Mouse (Mus musculus) liver, adult 2 months (tissue): ENCODE data around the gene Mybbp1a. TPM values are rescaled to one million over a fixed set of nuclear protein-coding genes. Genes with fewer than 3 reads are reported as not detected.
"Not testable (repeated sequence)": the region's sequence is repeated elsewhere in the genome, so short reads cannot be mapped to it uniquely, and the experiment has no call there.

ENCODE experiments used
- DNase-seq: peaks from one replicate; pipeline ENCODE4 v3.0.0-alpha.2; 2011; ENCODE audit warnings: low read depth, low spot score; ENCODE audit errors: extremely low read depth
- H3K27ac ChIP-seq: fragments of 200-500 bp; replicated peaks from 2 replicates; pipeline ENCODE4 v1.5.1; 2012; ENCODE audit warnings: low read depth, mild to moderate bottlenecking, control low read depth, inconsistent platforms, low read length; ENCODE audit not compliant: insufficient read depth
- H3K27me3 ChIP-seq: fragments of 200-500 bp; 2 replicates; pipeline ENCODE4 v1.6.1; 2012; ENCODE audit warnings: mild to moderate bottlenecking, moderate library complexity, low read length, inconsistent platforms; ENCODE audit not compliant: control insufficient read depth, insufficient read depth
- H3K36me3 ChIP-seq: fragments of 200-500 bp; 2 replicates; pipeline ENCODE4 v1.6.1; 2012; ENCODE audit warnings: low read length, inconsistent platforms; ENCODE audit not compliant: control insufficient read depth, insufficient read depth
- H3K4me1 ChIP-seq: fragments of 200-500 bp; 2 replicates; pipeline ENCODE4 v1.6.1; 2011; ENCODE audit warnings: low read length; ENCODE audit not compliant: control insufficient read depth, insufficient read depth
- H3K4me3 ChIP-seq: fragments of 200-500 bp; 2 replicates; pipeline ENCODE4 v1.5.1; 2011; ENCODE audit warnings: low read depth, mild to moderate bottlenecking, control low read depth, low read length, moderate library complexity; ENCODE audit not compliant: insufficient read depth
- H3K79me2 ChIP-seq: fragments of 200-500 bp; 2 replicates; pipeline ENCODE4 v1.6.1; 2012; ENCODE audit warnings: inconsistent platforms, mild to moderate bottlenecking, low read length, moderate library complexity; ENCODE audit not compliant: control insufficient read depth, insufficient read depth
- H3K9ac ChIP-seq: fragments of 200-500 bp; 2 replicates; pipeline ENCODE4 v1.6.1; 2012; ENCODE audit warnings: low read depth, mild to moderate bottlenecking, control low read depth, inconsistent platforms, low read length
- CTCF ChIP-seq: fragments of 200-500 bp; IDR thresholded peaks from 2 replicates; pipeline ENCODE4 v1.5.1; 2011; ENCODE audit warnings: low read depth, low read length, control low read depth
- POLR2A ChIP-seq: fragments of 200-500 bp; IDR thresholded peaks from 2 replicates; pipeline ENCODE4 v1.6.1; 2011; ENCODE audit warnings: low read length, control low read depth; ENCODE audit not compliant: insufficient read depth; ENCODE audit errors: extremely low read depth
- WGBS: fragments of 180-500 bp; shearing (Covaris S2); methylation state at CpG from one replicate; pipeline ENCODE4 v1.1.7; 2018; 5-methylcytosine and 5-hydroxymethylcytosine counted together
- polyA plus RNA-seq: library from polyadenylated mRNA; depleted of rRNA; stranded (reverse); fragments of >200 nt; gene quantifications from 2 replicates; pipeline ENCODE4 v1.2.3, GENCODE M21; 2012
- total RNA-seq: library from RNA; depleted of rRNA; stranded (reverse); fragments of >200 nt; gene quantifications from 2 replicates; pipeline ENCODE4 v1.2.3, GENCODE M21; 2014

The Mybbp1a gene
- total and polyA plus RNA-seq, 2 experiments = 13.7 to 21.6 TPM

- Histone ChIP-seq H3K27me3 (no peaks in the 10 kb centered on the region), H3K4me3 (peak within 1 kb of the TSS; percentile 68), H3K27ac (peak within 1 kb of the TSS; percentile 94), H3K4me1 (peaks cover 20% of the 10 kb centered on the region), H3K9ac (peak within 1 kb of the TSS; percentile 71), H3K36me3 (no peaks in the 10 kb centered on the region), H3K79me2 (0 out of 2 replicates have a peak, but pooled peaks cover 3% of the 10 kb centered on the region)
- TF ChIP-seq CTCF (no peak), POLR2A (no peak)
- DNase-seq = peak; percentile 97
- 16% methylated on average over 11 of the region's 11 CpGs for WGBS
Measured at GRCm38 (mm10) chr11:72434963-72435693, 6.0 kb upstream of the Mybbp1a start, which contains the start of gene Ggt6. Ggt6 (plus strand) TSS chr11:72435526.

DNA sequence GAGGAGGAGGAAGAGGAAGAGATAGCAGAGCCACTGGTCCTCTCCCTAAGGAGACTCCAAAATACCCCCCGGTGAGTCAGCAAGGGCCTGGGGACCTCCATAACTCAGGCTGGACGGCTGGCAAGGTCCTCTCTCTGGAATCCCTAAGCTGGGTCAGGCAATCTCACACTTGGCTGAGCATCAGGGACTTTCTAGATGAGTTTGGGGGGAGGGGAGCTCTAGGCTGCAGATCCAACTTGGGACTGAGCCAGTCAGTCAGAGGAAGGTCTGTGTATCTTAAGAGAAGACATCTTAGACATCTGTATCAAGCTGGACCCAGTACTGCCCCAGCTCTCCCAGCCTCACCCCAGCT is 5.5 kb upstream of the Mybbp1a start:
- peaks cover 20% of the 10 kb centered on the region for H3K4me1 ChIP-seq
- H3K79me2 ChIP-seq = 0 out of 2 replicates have a peak, but pooled peaks cover 3% of the 10 kb centered on the region
- WGBS = 19% methylated on average over 2 of the region's 2 CpGs
- no peak for TF ChIP-seq CTCF
- TF ChIP-seq POLR2A = no peak
- peak overlapping the region; percentile 94 for H3K27ac ChIP-seq
- H3K4me3 ChIP-seq = peak overlapping the region; percentile 68
- H3K36me3 ChIP-seq = no peaks in the 10 kb centered on the region
- no peaks in the 10 kb centered on the region for H3K27me3 ChIP-seq
- peak overlapping the region; percentile 71 for H3K9ac ChIP-seq
- DNase-seq = peak; percentile 69

DNA sequence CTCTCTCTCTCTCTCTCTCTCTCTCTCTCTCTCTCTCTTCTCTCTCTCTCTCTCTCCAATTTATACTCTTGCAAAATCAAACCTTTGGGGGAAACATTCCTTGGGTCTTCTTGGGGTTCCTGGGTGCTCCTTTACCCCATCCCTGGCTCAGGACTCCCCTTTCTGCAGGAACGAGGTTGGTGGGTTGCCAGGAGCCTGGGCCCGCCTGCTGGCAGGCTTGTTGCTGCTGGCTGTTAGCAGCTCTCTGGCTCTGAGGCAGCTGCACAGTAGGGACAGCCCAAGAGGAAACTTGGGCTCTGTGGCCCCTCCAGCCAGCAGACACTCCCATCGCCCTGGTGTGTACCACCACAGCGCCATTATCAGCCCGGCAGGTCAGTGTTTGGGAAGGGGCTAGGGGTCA is 4.9 kb upstream of the Mybbp1a start:
- peak overlapping the region; percentile 94 for H3K27ac ChIP-seq
- TF ChIP-seq POLR2A = no peak
- no peak for TF ChIP-seq CTCF
- WGBS = 59% methylated on average over 5 of the region's 5 CpGs
- H3K9ac ChIP-seq = peak overlapping the region; percentile 19; the same call in 1 of the 2 replicates
- no peaks in the 10 kb centered on the region for H3K36me3 ChIP-seq
- peak overlapping the region; percentile 37; the same call in 1 of the 2 replicates for H3K4me3 ChIP-seq
- no peaks in the 10 kb centered on the region for H3K27me3 ChIP-seq
- H3K4me1 ChIP-seq = peaks cover 20% of the 10 kb centered on the region
- H3K79me2 ChIP-seq = peaks cover 3% of the 10 kb centered on the region; the same call in 1 of the 2 replicates
- peak; percentile 76 for DNase-seq

DNA sequence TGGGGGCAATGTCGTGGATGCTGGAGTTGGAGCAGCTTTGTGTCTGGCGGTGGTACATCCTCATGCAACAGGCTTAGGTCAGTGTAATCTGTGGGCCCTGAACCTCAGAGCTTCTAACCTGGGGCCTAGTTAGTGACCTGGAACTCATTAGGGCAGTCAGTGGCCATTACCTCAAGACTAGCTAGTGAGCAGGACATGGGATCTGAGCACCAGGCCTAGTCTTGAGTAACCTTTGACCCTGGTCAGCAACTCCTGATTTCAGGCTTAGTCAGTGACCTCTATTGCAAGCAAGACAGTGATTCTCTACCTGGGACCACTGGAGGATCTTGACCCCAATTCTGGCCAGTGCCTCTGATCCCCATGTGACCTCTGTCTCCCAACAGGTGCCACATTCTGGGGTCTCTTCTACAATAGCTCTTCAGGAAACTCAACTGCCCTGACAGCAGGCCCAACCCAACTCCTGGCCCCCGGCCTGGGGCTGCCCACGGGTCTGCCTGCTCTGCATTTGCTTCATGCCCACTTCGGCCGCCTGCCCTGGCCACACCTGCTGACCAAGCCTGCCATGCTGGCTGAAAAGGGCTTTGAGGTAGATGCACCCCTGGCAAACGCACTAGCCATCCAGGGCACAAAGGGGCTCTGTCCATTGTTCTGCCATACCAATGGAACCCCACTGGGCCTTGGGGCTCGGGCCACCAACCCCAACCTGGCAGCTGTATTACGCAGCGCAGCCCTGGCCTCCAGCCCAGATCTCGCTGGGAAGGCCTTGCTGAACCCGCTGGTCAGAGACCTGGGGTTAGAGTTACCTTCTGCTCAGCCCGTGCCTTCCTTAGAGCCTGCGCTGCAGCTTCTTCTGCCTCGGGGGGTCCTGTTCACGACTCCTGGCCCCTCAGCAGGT is 4.2 kb upstream of the Mybbp1a start:
- Histone ChIP-seq H3K36me3 (no peaks in the 10 kb centered on the region), H3K4me1 (peaks cover 22% of the 10 kb centered on the region), H3K4me3 (peak overlapping the region; percentile 37; the same call in 1 of the 2 replicates), H3K9ac (peak overlapping the region; percentile 19), H3K27ac (peak overlapping the region; percentile 94), H3K79me2 (peaks cover 10% of the 10 kb centered on the region; the same call in 1 of the 2 replicates), H3K27me3 (no peaks in the 10 kb centered on the region)
- TF ChIP-seq CTCF (no peak), POLR2A (no peak)
- 40% methylated on average over 16 of the region's 16 CpGs for WGBS
- peak; percentile 87 for DNase-seq

DNA sequence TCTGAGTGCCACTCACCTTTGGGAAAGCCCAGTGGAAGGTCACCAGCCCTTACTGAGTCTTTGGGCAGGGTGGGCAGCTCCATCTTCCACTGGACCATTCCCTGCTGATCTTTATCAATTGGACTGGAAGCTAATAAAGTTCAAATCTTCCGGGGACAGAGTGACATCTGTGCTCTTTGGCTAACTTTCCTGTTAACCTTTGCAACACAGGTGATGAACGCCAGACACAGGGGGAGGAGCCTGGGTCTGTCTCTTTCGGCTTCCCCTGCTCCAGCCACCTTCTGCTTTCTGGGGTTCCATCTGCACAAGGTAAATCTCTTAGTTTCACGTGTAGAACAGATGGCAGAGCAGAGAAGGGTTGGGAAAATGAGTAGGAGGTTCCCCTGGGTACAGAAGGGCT is 2.7 kb upstream of the Mybbp1a start:
- Histone ChIP-seq H3K9ac (0 out of 2 replicates have a peak overlapping the region, but pooled peaks have one; percentile 27), H3K4me1 (peaks cover 24% of the 10 kb centered on the region), H3K27ac (peak overlapping the region; percentile 61), H3K27me3 (no peaks in the 10 kb centered on the region), H3K36me3 (peaks cover 4% of the 10 kb centered on the region; the same call in 1 of the 2 replicates), H3K79me2 (peaks cover 11% of the 10 kb centered on the region; the same call in 1 of the 2 replicates), H3K4me3 (peak overlapping the region; percentile 8; the same call in 1 of the 2 replicates)
- TF ChIP-seq POLR2A = no peak
- no peak for TF ChIP-seq CTCF
- WGBS = 18% methylated on average over 4 of the region's 4 CpGs
- DNase-seq = peak; percentile 90

DNA sequence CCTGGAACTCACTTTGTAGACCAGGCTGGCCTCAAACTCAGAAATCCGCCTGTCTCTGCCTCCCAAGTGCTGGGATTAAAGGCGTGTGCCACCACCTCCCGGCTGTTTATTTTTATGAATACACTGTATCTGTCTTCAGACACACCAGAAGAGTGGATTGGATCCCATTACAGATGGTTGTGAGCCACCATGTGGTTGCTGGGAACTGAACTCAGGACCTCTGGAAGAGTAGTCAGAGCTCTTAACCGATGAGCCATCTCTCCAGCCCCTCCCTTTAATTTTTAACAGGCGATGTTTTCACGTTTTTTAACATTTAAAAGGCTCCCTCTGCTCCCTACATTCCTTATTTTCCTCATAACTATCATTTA is 574 bp upstream of the Mybbp1a start:
- not testable (repeated sequence) for H3K27me3 ChIP-seq, H3K9ac ChIP-seq, DNase-seq
- H3K27ac ChIP-seq = peak overlapping the region; percentile 33
- WGBS = 35% methylated on average over 6 of the region's 6 CpGs
- peaks cover 13% of the 10 kb centered on the region; the same call in 1 of the 2 replicates for H3K36me3 ChIP-seq
- peak overlapping the region; percentile 78; the same call in 1 of the 2 replicates for H3K4me3 ChIP-seq
- H3K79me2 ChIP-seq = peaks cover 11% of the 10 kb centered on the region; the same call in 1 of the 2 replicates
- peaks cover 22% of the 10 kb centered on the region for H3K4me1 ChIP-seq
